Mouse (Mus musculus): Measurements from ENCODE around the gene Unc45a. TPM values are rescaled to one million over a fixed set of nuclear protein-coding genes. Genes with fewer than 3 reads are reported as not detected.

The Unc45a gene
- polyA plus RNA-seq, 1 experiment: 43.9 TPM

- Histone ChIP-seq H3K4me3 (replicated peaks; ENCODE audit: control insufficient read depth, low read depth, low read length) (no peak overlapping the region), H3K27ac (ENCODE audit: control insufficient read depth, insufficient read depth, low read depth, low read length, poor library complexity) (no peak overlapping the region), H3K4me1 (ENCODE audit: control insufficient read depth, insufficient read depth, low read length) (peaks cover 5% of the 10 kb centered on the region)
- 83% methylated on average over 9 of the region's 9 CpGs for WGBS
- no peak for TF ChIP-seq POLR2A (IDR thresholded peaks at IDR 0.05; ENCODE audit: borderline replicate concordance, control insufficient read depth, low read depth, low read length)
- TF ChIP-seq CTCF (IDR thresholded peaks at IDR 0.05; ENCODE audit: control insufficient read depth, insufficient read depth, low read length): no peak
Observed at GRCm38 (mm10) chr7:80346173-80346572, 5.4 kb upstream of the Unc45a start.

DNA sequence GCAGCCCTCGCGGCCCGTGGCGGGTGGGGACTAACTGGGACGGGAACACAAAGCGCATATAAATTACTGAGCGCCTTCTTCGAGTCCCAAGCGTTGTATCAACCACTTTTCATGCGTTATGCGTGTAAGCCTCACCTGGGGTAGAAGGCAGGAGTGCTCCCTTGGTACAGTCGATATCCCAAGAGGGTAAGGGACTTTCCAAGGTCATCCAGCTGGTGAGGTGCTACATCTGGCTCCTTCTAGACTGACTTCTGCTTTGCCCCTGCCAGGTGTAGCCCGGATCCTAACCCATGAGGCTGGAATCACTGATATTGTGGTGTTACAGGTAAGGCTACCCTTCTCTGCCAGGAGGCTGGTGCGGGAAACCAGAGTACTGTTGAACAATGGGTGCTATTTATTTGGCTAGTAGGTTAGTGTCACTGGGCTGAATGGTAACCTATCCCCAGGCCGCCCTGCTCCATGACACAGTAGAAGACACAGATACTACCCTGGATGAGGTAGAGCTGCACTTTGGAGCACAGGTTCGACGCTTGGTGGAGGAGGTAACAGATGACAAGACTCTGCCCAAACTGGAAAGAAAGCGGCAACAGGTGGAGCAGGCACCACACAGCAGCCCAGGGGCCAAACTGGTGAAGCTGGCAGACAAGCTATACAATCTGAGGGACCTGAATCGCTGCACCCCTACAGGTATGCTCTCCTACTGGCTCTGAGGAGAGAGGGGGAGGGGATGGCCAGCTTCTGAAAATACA, 2.6 kb upstream of the Unc45a start:
- Histone ChIP-seq H3K4me1 (ENCODE audit: control insufficient read depth, insufficient read depth, low read length) (peaks cover 7% of the 10 kb centered on the region), H3K4me3 (replicated peaks; ENCODE audit: control insufficient read depth, low read depth, low read length) (peak overlapping the region; percentile 83), H3K27ac (ENCODE audit: control insufficient read depth, insufficient read depth, low read depth, low read length, poor library complexity) (peak overlapping the region; percentile 71)
- WGBS: 24% methylated on average over 19 of the region's 19 CpGs
- TF ChIP-seq POLR2A (IDR thresholded peaks at IDR 0.05; ENCODE audit: borderline replicate concordance, control insufficient read depth, low read depth, low read length): no peak
- TF ChIP-seq CTCF (IDR thresholded peaks at IDR 0.05; ENCODE audit: control insufficient read depth, insufficient read depth, low read length): no peak

DNA sequence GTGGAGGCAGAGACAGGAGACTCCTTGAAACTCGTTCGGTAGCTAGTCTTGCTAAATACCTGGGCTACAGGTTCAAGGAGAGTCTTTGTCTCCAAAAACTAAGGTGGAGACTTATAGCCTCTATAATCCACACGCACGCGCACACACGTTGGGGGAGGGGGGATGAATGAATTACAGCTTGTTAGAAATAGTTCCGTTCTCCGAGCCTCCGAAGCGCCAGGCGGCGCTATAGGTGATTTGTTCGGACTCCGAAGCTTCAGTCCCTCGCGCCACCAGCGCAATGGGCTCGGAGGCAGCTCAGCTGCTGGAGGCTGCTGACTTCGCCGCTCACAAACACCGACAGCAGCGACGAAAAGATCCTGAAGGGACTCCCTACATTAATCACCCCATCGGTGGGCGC, 2.1 kb upstream of the Unc45a start, which contains the start of gene Hddc3:
Hddc3 (plus strand) TSS at position 247 of the 400 bp plus-strand sequence.
- Histone ChIP-seq H3K4me3 (replicated peaks; ENCODE audit: control insufficient read depth, low read depth, low read length) (peak within 1 kb of the TSS; percentile 83), H3K4me1 (ENCODE audit: control insufficient read depth, insufficient read depth, low read length) (peaks cover 7% of the 10 kb centered on the region), H3K27ac (ENCODE audit: control insufficient read depth, insufficient read depth, low read depth, low read length, poor library complexity) (peak within 1 kb of the TSS; percentile 71)
- WGBS: 1% methylated on average over 25 of the region's 25 CpGs
- peak; percentile 73 for TF ChIP-seq CTCF (IDR thresholded peaks at IDR 0.05; ENCODE audit: control insufficient read depth, insufficient read depth, low read length)
- TF ChIP-seq POLR2A (IDR thresholded peaks at IDR 0.05; ENCODE audit: borderline replicate concordance, control insufficient read depth, low read depth, low read length): peak; percentile 81; the same call in 1 of the 2 replicates

DNA sequence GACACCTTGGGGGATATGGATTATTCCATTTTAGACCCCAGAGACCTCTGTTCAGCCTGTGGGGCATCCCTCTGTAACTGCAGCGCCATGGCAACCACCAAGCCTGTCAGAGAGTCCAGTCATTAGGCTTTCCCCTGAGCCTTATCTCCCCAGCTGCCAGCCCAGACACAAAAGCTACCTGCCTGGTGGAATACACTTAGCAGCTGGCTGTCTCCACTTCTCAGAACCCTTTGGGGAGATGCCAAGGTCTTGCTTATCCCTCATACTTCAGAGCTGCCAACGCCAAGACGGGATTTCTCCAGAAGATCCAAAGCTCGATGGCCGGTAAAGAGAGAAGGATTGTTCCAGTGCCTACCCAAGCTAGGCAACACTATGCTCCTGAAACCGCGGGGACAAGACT, 988 bp upstream of the Unc45a start:
- Histone ChIP-seq H3K4me3 (replicated peaks; ENCODE audit: control insufficient read depth, low read depth, low read length) (no peak overlapping the region), H3K4me1 (ENCODE audit: control insufficient read depth, insufficient read depth, low read length) (peaks cover 7% of the 10 kb centered on the region), H3K27ac (ENCODE audit: control insufficient read depth, insufficient read depth, low read depth, low read length, poor library complexity) (no peak overlapping the region)
- 78% methylated on average over 7 of the region's 7 CpGs for WGBS
- TF ChIP-seq POLR2A (IDR thresholded peaks at IDR 0.05; ENCODE audit: borderline replicate concordance, control insufficient read depth, low read depth, low read length) (no peak), CTCF (IDR thresholded peaks at IDR 0.05; ENCODE audit: control insufficient read depth, insufficient read depth, low read length) (no peak)

GRCm38 (mm10) chr7:80339793-80340628, 794 bp downstream of the Unc45a start:
- Histone ChIP-seq H3K4me1 (ENCODE audit: control insufficient read depth, insufficient read depth, low read length) (peaks cover 7% of the 10 kb centered on the region), H3K27ac (ENCODE audit: control insufficient read depth, insufficient read depth, low read depth, low read length, poor library complexity) (peak overlapping the region; percentile 70), H3K4me3 (replicated peaks; ENCODE audit: control insufficient read depth, low read depth, low read length) (peak overlapping the region; percentile 82)
- TF ChIP-seq POLR2A (IDR thresholded peaks at IDR 0.05; ENCODE audit: borderline replicate concordance, control insufficient read depth, low read depth, low read length) (peak; percentile 87), CTCF (IDR thresholded peaks at IDR 0.05; ENCODE audit: control insufficient read depth, insufficient read depth, low read length) (peak; percentile 74)
- WGBS: under 1% methylated on average over 45 of the region's 45 CpGs

DNA sequence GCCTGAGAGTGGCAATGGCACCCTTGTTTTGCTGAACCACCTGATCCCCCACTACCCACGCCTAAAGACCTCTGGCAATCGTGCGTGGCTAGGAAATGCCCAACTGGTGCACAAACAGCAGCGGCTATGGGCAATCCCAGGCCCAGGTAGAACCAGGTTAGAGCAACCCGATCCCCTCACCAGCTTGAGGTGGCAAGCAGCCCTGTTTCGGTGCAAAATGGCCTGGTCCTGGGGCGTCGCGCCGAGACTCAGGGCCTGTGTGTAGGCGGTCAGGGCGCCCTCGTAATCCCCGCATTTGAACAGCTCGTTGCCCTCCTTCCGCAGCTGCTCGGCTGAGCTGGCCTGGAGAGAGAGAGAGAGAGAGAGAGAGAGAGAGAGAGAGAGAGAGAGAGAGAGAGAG, 1.4 kb downstream of the Unc45a start:
- peak overlapping the region; percentile 57 for H3K4me3 ChIP-seq (replicated peaks; ENCODE audit: control insufficient read depth, low read depth, low read length)
- 9% methylated on average over 17 of the region's 17 CpGs for WGBS
- TF ChIP-seq CTCF (IDR thresholded peaks at IDR 0.05; ENCODE audit: control insufficient read depth, insufficient read depth, low read length) (no peak), POLR2A (IDR thresholded peaks at IDR 0.05; ENCODE audit: borderline replicate concordance, control insufficient read depth, low read depth, low read length) (no peak)
- no peak overlapping the region for H3K27ac ChIP-seq (ENCODE audit: control insufficient read depth, insufficient read depth, low read depth, low read length, poor library complexity)
- peaks cover 7% of the 10 kb centered on the region for H3K4me1 ChIP-seq (ENCODE audit: control insufficient read depth, insufficient read depth, low read length)

- peaks cover 2% of the 10 kb centered on the region for H3K4me1 ChIP-seq (ENCODE audit: control insufficient read depth, insufficient read depth, low read length)
- TF ChIP-seq POLR2A (IDR thresholded peaks at IDR 0.05; ENCODE audit: borderline replicate concordance, control insufficient read depth, low read depth, low read length) (no peak), CTCF (IDR thresholded peaks at IDR 0.05; ENCODE audit: control insufficient read depth, insufficient read depth, low read length) (no peak)
- WGBS: 74% methylated on average over 3 of the region's 3 CpGs
- H3K4me3 ChIP-seq (replicated peaks; ENCODE audit: control insufficient read depth, low read depth, low read length): no peak overlapping the region
- no peak overlapping the region for H3K27ac ChIP-seq (ENCODE audit: control insufficient read depth, insufficient read depth, low read depth, low read length, poor library complexity)
Observed at GRCm38 (mm10) chr7:80336932-80337331, 3.9 kb downstream of the Unc45a start.

DNA sequence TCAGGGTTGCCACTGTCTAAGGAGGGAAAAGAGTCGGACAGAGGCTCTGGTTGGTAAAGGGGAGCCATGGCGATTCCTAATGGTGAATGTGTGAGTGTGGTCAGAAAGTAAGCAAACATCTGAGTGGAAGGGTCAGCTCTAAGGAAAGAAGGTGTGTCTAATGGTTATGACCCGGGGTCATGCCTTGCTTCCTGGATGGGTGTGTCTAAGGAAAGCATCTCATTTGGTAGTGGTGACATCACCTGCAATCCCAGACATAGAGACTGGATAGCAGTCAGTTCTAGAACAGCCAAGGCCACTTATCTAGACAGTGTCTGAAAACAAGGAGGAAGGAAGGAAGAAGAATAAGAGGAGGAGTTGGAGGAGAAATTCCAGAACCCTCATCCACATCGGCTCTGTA, 6.0 kb downstream of the Unc45a start:
- H3K27ac ChIP-seq (ENCODE audit: control insufficient read depth, insufficient read depth, low read depth, low read length, poor library complexity): no peak overlapping the region
- 86% methylated on average over 4 of the region's 4 CpGs for WGBS
- no peak for TF ChIP-seq POLR2A (IDR thresholded peaks at IDR 0.05; ENCODE audit: borderline replicate concordance, control insufficient read depth, low read depth, low read length)
- TF ChIP-seq CTCF (IDR thresholded peaks at IDR 0.05; ENCODE audit: control insufficient read depth, insufficient read depth, low read length): no peak
- H3K4me3 ChIP-seq (replicated peaks; ENCODE audit: control insufficient read depth, low read depth, low read length): no peak overlapping the region
- H3K4me1 ChIP-seq (ENCODE audit: control insufficient read depth, insufficient read depth, low read length): peaks cover 2% of the 10 kb centered on the region
